In the genomic region with DNA sequence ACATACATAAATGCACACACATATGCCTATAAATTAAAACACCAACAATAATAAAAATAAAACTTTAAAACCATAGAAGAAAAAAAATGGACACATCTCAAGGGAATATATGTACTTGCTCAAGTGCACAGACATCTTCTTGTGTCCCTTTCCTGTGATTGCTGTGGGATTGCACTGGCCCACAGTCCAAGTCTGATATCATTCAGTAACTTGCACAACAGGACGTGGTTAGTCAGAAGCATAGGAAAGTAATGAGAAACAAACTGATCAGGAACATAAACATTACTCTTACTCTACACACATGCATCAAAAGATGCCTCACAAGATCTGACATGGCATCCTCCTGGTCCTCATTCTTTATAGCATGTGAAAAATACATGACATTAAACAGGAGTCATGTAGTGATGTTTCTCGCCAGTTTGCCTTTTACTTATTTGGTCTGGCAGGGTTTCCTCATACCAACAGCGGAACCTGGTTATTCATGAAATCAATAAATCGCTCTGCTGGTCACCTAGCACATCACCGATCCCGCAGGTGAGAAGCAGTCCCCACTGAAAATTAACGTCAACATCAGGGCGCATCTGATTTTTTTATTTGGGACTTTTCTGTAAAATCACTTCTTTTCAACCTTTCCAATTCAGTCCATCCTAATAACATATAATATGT, we compare ENCODE assay signal across 24 mouse cellular contexts. TPM values are rescaled to one million over a fixed set of nuclear protein-coding genes. Genes with fewer than 3 reads are reported as not detected.
DNase-seq lines count a peak whose midpoint lies in the region; ATAC-seq and TF ChIP-seq lines count a peak whose summit lies in the region.
"Had no signal": no experiment of that assay in that cellular context is flagged by ENCODE, and none has a peak within 500 bp of the region (broad histone marks: within the 10 kb centered on the region; RNA-seq: fewer than 3 reads in every experiment).

No protein-coding gene starts in this region.

- H3K4me3 ChIP-seq in liver, adult 2 months (ENCODE audit: insufficient read depth, low read depth, low read length): no peak overlapping the region
- no peak overlapping the region for H3K4me3 ChIP-seq in liver, embryonic 11.5 days (ENCODE audit: low read depth, low read length)
- no peak overlapping the region for H3K4me3 ChIP-seq in liver, postnatal 0 days (ENCODE audit: low read depth, low read length)
- no peak overlapping the region for H3K4me3 ChIP-seq in liver, embryonic 12.5 days
- H3K4me3 ChIP-seq in midbrain, embryonic 11.5 days (ENCODE audit: low read depth, low read length): no peak overlapping the region
- H3K4me3 ChIP-seq in midbrain, embryonic 10.5 days: no peak overlapping the region

- no peak overlapping the region for H3K4me2 ChIP-seq in liver, embryonic 11.5 days
- peak overlapping the region; percentile 13; the same call in 1 of the 2 replicates for H3K4me2 ChIP-seq in liver, postnatal 0 days (ENCODE audit: low read depth, low read length)
- H3K4me2 ChIP-seq in liver, embryonic 12.5 days: no peak overlapping the region
- H3K4me2 ChIP-seq in midbrain, embryonic 11.5 days: no peak overlapping the region

- ATAC-seq in liver, embryonic 11.5 days (replicated peaks; ENCODE audit: low FRiP score): no peak
- ATAC-seq in liver, postnatal 0 days: peak; percentile 86
- no peak for ATAC-seq in liver, embryonic 12.5 days
- ATAC-seq in midbrain, embryonic 11.5 days (ENCODE audit: low FRiP score): no peak
- ATAC-seq: activated CD4-positive, CD25-positive, alpha-beta regulatory T cell, adult 4 months; CD4-positive, CD25-positive, alpha-beta regulatory T cell, adult 4 months; Patski had no signal

- H3K9me3 ChIP-seq in liver, embryonic 11.5 days (ENCODE audit: control insufficient read depth, low read length): no peaks in the 10 kb centered on the region
- H3K9me3 ChIP-seq in liver, postnatal 0 days (ENCODE audit: low read length): no peaks in the 10 kb centered on the region
- H3K9me3 ChIP-seq in liver, embryonic 12.5 days (replicated peaks): no peaks in the 10 kb centered on the region
- H3K9me3 ChIP-seq in midbrain, embryonic 11.5 days (ENCODE audit: control insufficient read depth, low read length): no peaks in the 10 kb centered on the region
- no peaks in the 10 kb centered on the region for H3K9me3 ChIP-seq in midbrain, embryonic 10.5 days (replicated peaks)
- H3K9me3 ChIP-seq: G1E had no signal

- H3K27me3 ChIP-seq in liver, adult 2 months (ENCODE audit: control insufficient read depth, insufficient read depth, low read length): no peaks in the 10 kb centered on the region
- no peaks in the 10 kb centered on the region for H3K27me3 ChIP-seq in liver, embryonic 11.5 days (replicated peaks; ENCODE audit: control insufficient read depth, insufficient read depth, low read length)
- H3K27me3 ChIP-seq in liver, postnatal 0 days (ENCODE audit: insufficient read depth, low read length): no peaks in the 10 kb centered on the region
- no peaks in the 10 kb centered on the region for H3K27me3 ChIP-seq in liver, embryonic 12.5 days (replicated peaks)
- no peaks in the 10 kb centered on the region for H3K27me3 ChIP-seq in midbrain, embryonic 11.5 days (ENCODE audit: control insufficient read depth, insufficient read depth, low read length)
- H3K27me3 ChIP-seq in midbrain, embryonic 10.5 days (ENCODE audit: low read depth, poor library complexity, severe bottlenecking): no peaks in the 10 kb centered on the region
- H3K27me3 ChIP-seq: CH12.LX had no signal

- no peak for TF ChIP-seq POLR2A in liver, adult 2 months (IDR thresholded peaks at IDR 0.05; ENCODE audit: extremely low read depth, insufficient read depth, low read length)

- peak overlapping the region; percentile 71 for H3K27ac ChIP-seq in liver, adult 2 months (replicated peaks; ENCODE audit: insufficient read depth, low read depth, low read length)
- H3K27ac ChIP-seq in liver, embryonic 11.5 days (ENCODE audit: low read depth, low read length): no peak overlapping the region
- H3K27ac ChIP-seq in liver, postnatal 0 days (ENCODE audit: low read depth): peak overlapping the region; percentile 41
- no peak overlapping the region for H3K27ac ChIP-seq in liver, embryonic 12.5 days
- H3K27ac ChIP-seq in midbrain, embryonic 11.5 days (ENCODE audit: low read depth, low read length): no peak overlapping the region
- H3K27ac ChIP-seq in midbrain, embryonic 10.5 days (replicated peaks): no peak overlapping the region

- 22% methylated on average over 8 of the region's 8 CpGs for WGBS in liver, adult 2 months
- WGBS in liver, embryonic 11.5 days: 83% methylated on average over 8 of the region's 8 CpGs
- 65% methylated on average over 8 of the region's 8 CpGs for WGBS in liver, postnatal 0 days (ENCODE audit: insufficient replicate concordance)
- WGBS in liver, embryonic 12.5 days (ENCODE audit: insufficient replicate concordance): 63% methylated on average over 8 of the region's 8 CpGs
- 91% methylated on average over 8 of the region's 8 CpGs for WGBS in midbrain, embryonic 11.5 days
- WGBS in midbrain, embryonic 10.5 days: 92% methylated on average over 8 of the region's 8 CpGs

- DNase-seq in liver, adult 2 months (ENCODE audit: extremely low read depth, low read depth, low spot score): peak; percentile 89
- no peak for DNase-seq in liver, embryonic 11.5 days (ENCODE audit: low spot score)
- peak; percentile 14 for DNase-seq in liver, postnatal 0 days
- DNase-seq in midbrain, embryonic 11.5 days (ENCODE audit: low spot score, missing footprints): peak; percentile 75
- DNase-seq in midbrain, embryonic 10.5 days (ENCODE audit: low spot score): no peak
- peak; percentile 61 for DNase-seq in 416B (ENCODE audit: low read depth)
- no peak for DNase-seq in cerebellum, adult 11 months
- DNase-seq: adrenal gland, adult 2 months; adrenal gland, adult 8-10 months; adrenal gland, postnatal 10 days; adrenal gland, postnatal 14 days; adrenal gland, postnatal 25 days; adrenal gland, postnatal 36 days; B cell, adult 2 months; cerebellum, adult 11-12 months; cerebellum, adult 18-20 months; cerebellum, adult 2 months had no signal

- no peaks in the 10 kb centered on the region for H3K79me2 ChIP-seq in liver, adult 2 months (ENCODE audit: control insufficient read depth, insufficient read depth, low read length)

- peaks cover 8% of the 10 kb centered on the region for H3K4me1 ChIP-seq in liver, adult 2 months (ENCODE audit: control insufficient read depth, insufficient read depth, low read length)
- H3K4me1 ChIP-seq in liver, embryonic 11.5 days (replicated peaks; ENCODE audit: control insufficient read depth, insufficient read depth, low read length): no peaks in the 10 kb centered on the region
- peaks cover 5% of the 10 kb centered on the region; the same call in 1 of the 2 replicates for H3K4me1 ChIP-seq in liver, postnatal 0 days (ENCODE audit: insufficient read depth)
- no peaks in the 10 kb centered on the region for H3K4me1 ChIP-seq in liver, embryonic 12.5 days
- H3K4me1 ChIP-seq in midbrain, embryonic 11.5 days (ENCODE audit: control insufficient read depth, insufficient read depth, low read length): no peaks in the 10 kb centered on the region
- H3K4me1 ChIP-seq in midbrain, embryonic 10.5 days: no peaks in the 10 kb centered on the region

- no peaks in the 10 kb centered on the region for H3K36me3 ChIP-seq in liver, adult 2 months (ENCODE audit: control insufficient read depth, insufficient read depth, low read length)
- H3K36me3 ChIP-seq in liver, embryonic 11.5 days (ENCODE audit: control insufficient read depth, insufficient read depth, low read length): no peaks in the 10 kb centered on the region
- H3K36me3 ChIP-seq in liver, postnatal 0 days (replicated peaks; ENCODE audit: insufficient read depth, low read length): no peaks in the 10 kb centered on the region
- H3K36me3 ChIP-seq in liver, embryonic 12.5 days: no peaks in the 10 kb centered on the region
- no peaks in the 10 kb centered on the region for H3K36me3 ChIP-seq in midbrain, embryonic 11.5 days (ENCODE audit: control insufficient read depth, insufficient read depth, low read length)
- H3K36me3 ChIP-seq in midbrain, embryonic 10.5 days: no peaks in the 10 kb centered on the region
- H3K36me3 ChIP-seq: G1E had no signal

- TF ChIP-seq EP300 in liver, postnatal 0 days (IDR thresholded peaks at IDR 0.05; ENCODE audit: low read depth): no peak

- TF ChIP-seq CTCF in liver, adult 2 months (IDR thresholded peaks at IDR 0.05; ENCODE audit: low read depth, low read length): no peak
- no peak for TF ChIP-seq CTCF in liver, postnatal 0 days (IDR thresholded peaks at IDR 0.05; ENCODE audit: low read depth)

- no peak overlapping the region for H3K9ac ChIP-seq in liver, adult 2 months (ENCODE audit: low read depth, low read length)
- no peak overlapping the region for H3K9ac ChIP-seq in liver, embryonic 11.5 days (ENCODE audit: low read depth, low read length)
- H3K9ac ChIP-seq in liver, postnatal 0 days (replicated peaks): no peak overlapping the region
- no peak overlapping the region for H3K9ac ChIP-seq in liver, embryonic 12.5 days
- H3K9ac ChIP-seq in midbrain, embryonic 11.5 days (ENCODE audit: low read length): no peak overlapping the region

RNA-seq across cellular contexts. Expression of gene Nrn1, which starts 54.1 kb away (rescaled TPM):
- 219 and 292 TPM in 2 replicates for total RNA-seq in liver, adult 2 months (2014; rRNA removed)
- polyA plus RNA-seq in liver, adult 2 months (2012; rRNA removed): 213 and 233 TPM in 2 replicates
- 6.4 and 6.9 TPM in 2 replicates for polyA plus RNA-seq in liver, embryonic 11.5 days (2014; fragmentation: Nextera tagmentation; extraction: Ambion mirVana)
- 97.4 and 98.7 TPM in 2 replicates for polyA plus RNA-seq in liver, postnatal 0 days (2015; fragmentation: Nextera tagmentation; extraction: Ambion mirVana)
- polyA plus RNA-seq in liver, embryonic 12.5 days (2016; fragmentation: Nextera tagmentation; extraction: Ambion mirVana): 2.1 and 2.5 TPM in 2 replicates
- polyA plus RNA-seq in midbrain, embryonic 11.5 days (2014; fragmentation: Nextera tagmentation; extraction: Ambion mirVana): 52.7 and 53.5 TPM in 2 replicates
- 13.7 and 23.4 TPM in 2 replicates for polyA plus RNA-seq in midbrain, embryonic 10.5 days (2016; fragmentation: Nextera tagmentation; extraction: Ambion mirVana)
- total RNA-seq: CH12.LX, MEL had no signal
- polyA plus RNA-seq: G1E had no signal

Comparison
In these comparisons a context has a peak if more than half of its experiments do, and no peak if none do; other contexts are left out.
1. DNase-seq: peak in liver, adult 2 months (single experiment), liver, postnatal 0 days (single experiment), midbrain, embryonic 11.5 days (single experiment) and 416B (single experiment); none in liver, embryonic 11.5 days (single experiment), midbrain, embryonic 10.5 days (single experiment) and cerebellum, adult 11 months (single experiment).
2. H3K27ac ChIP-seq: peak in liver, adult 2 months (single experiment) and liver, postnatal 0 days (single experiment); none in liver, embryonic 11.5 days (single experiment), liver, embryonic 12.5 days (single experiment), midbrain, embryonic 11.5 days (single experiment) and midbrain, embryonic 10.5 days (single experiment).